Mouse (Mus musculus): ENCODE measurements around the gene Xkrx. TPM values are rescaled to one million over a fixed set of nuclear protein-coding genes. Genes with fewer than 3 reads are reported as not detected.

The Xkrx gene
- polyA plus RNA-seq, 1 experiment from 2014 or later = 0.24 TPM

DNA sequence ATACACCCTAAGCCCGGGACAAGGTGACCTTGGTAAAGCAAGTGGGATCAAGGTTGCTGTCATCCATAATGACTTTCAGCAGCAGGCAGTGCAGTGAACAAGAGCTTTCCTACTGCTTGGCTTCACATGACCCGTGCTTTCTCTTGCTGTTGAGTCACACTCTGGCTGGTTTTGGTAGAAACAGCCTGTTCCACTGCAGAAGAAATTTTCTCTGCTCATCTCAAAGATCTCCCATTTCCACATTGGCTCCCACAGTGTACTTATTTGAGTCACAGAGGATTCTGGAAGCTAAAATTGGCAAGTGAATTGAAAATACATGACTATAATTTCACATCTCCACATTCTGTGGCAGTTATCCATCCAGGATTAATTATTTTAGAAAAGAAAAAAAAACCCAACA lies 59.2 kb downstream of the Xkrx start:
- ATAC-seq (ENCODE audit: low read depth) = no peak
- H3K27ac ChIP-seq (replicated peaks; ENCODE audit: low read depth, low read length) = no peak overlapping the region
- H3K4me3 ChIP-seq (ENCODE audit: low read depth, low read length) = no peak overlapping the region
- H3K4me1 ChIP-seq (ENCODE audit: control insufficient read depth, insufficient read depth, low read length) = no peaks in the 10 kb centered on the region
- no peak overlapping the region for H3K9ac ChIP-seq (ENCODE audit: low read depth, low read length)
- H3K9me3 ChIP-seq (ENCODE audit: control insufficient read depth, low read length) = no peaks in the 10 kb centered on the region
- DNase-seq (ENCODE audit: low spot score) = no peak
- H3K36me3 ChIP-seq (ENCODE audit: control insufficient read depth, insufficient read depth, low read length) = no peaks in the 10 kb centered on the region
- WGBS = 70% methylated on average over 2 of the region's 2 CpGs
- peaks cover 2% of the 10 kb centered on the region; the same call in 1 of the 2 replicates for H3K27me3 ChIP-seq (replicated peaks; ENCODE audit: control insufficient read depth, insufficient read depth, low read length)
- H3K4me2 ChIP-seq (ENCODE audit: low read depth, low read length) = no peak overlapping the region

Other genes starting within 250 kb of the Xkrx start
- 5.0 and 6.1 TPM in 2 replicates for gene Sytl4, start 180.3 kb downstream of the Xkrx start, polyA plus RNA-seq (2014; fragmentation: Nextera tagmentation; extraction: Ambion mirVana)
- gene Cstf2, start 102.9 kb downstream of the Xkrx start, polyA plus RNA-seq (2014; fragmentation: Nextera tagmentation; extraction: Ambion mirVana) = 45.3 and 46.2 TPM in 2 replicates
- not detected in 2 replicates for gene Arl13a, start 25.4 kb upstream of the Xkrx start, polyA plus RNA-seq (2014; fragmentation: Nextera tagmentation; extraction: Ambion mirVana)
- gene Nox1, start 59.9 kb upstream of the Xkrx start, polyA plus RNA-seq (2014; fragmentation: Nextera tagmentation; extraction: Ambion mirVana) = 0.09 and 0.10 TPM in 2 replicates
- 18.9 and 19.0 TPM in 2 replicates for gene Trmt2b, start 114.9 kb upstream of the Xkrx start, polyA plus RNA-seq (2014; fragmentation: Nextera tagmentation; extraction: Ambion mirVana)
- gene Tmem35a, start 133.1 kb upstream of the Xkrx start, polyA plus RNA-seq (2014; fragmentation: Nextera tagmentation; extraction: Ambion mirVana) = 8.6 and 9.0 TPM in 2 replicates
- gene Cenpi, start 146.0 kb upstream of the Xkrx start, polyA plus RNA-seq (2014; fragmentation: Nextera tagmentation; extraction: Ambion mirVana) = 27.1 and 30.4 TPM in 2 replicates
- 4.1 and 4.3 TPM in 2 replicates for gene Drp2, start 242.5 kb upstream of the Xkrx start, polyA plus RNA-seq (2014; fragmentation: Nextera tagmentation; extraction: Ambion mirVana)

All from embryonic facial prominence, embryonic 14.5 days (tissue).